Mouse (Mus musculus) adrenal gland, postnatal 36 days (tissue): Measurements from ENCODE around the gene D2hgdh. TPM values are rescaled to one million over a fixed set of nuclear protein-coding genes. Genes with fewer than 3 reads are reported as not detected.

ENCODE experiments used
- total RNA-seq, 2 experiments: library from RNA; stranded (reverse); gene quantifications; 2 replicates each; pipeline ENCODE4 v1.2.3; 2021

The D2hgdh gene
- total RNA-seq, 2 experiments from 2014 or later = 46.9 to 57.9 TPM

Other genes with a start within 250 kb of the D2hgdh start
- gene Stk25, start 166.2 kb upstream of the D2hgdh start, total RNA-seq = 100 to 1,000 TPM; 127 to 129 TPM
- 10 to 100 TPM; 10.9 to 13.1 TPM for gene Bok, start 139.2 kb upstream of the D2hgdh start, total RNA-seq
- 10 to 100 TPM; 82.3 to 86.2 TPM for gene Atg4b, start 73.4 kb upstream of the D2hgdh start, total RNA-seq
- gene Thap4, start 70.0 kb upstream of the D2hgdh start, total RNA-seq = 10 to 100 TPM; 45.4 to 57.4 TPM
- gene Dtymk, start 23.0 kb upstream of the D2hgdh start, total RNA-seq = 10 to 100 TPM; 63.7 to 70.9 TPM
- 10 to 100 TPM; 18.9 to 20.0 TPM for gene Ing5, start 20.9 kb upstream of the D2hgdh start, total RNA-seq
- not detected for gene Gal3st2, start 36.4 kb downstream of the D2hgdh start, total RNA-seq
- gene Gal3st2b, start 93.4 kb downstream of the D2hgdh start, total RNA-seq = under 1 TPM in 1 of 2 experiments, not detected in 1; 0.23 TPM
- under 1 TPM; 0.07 to 0.20 TPM for gene Gal3st2c, start 165.6 kb downstream of the D2hgdh start, total RNA-seq
- gene Neu4, start 195.5 kb downstream of the D2hgdh start, total RNA-seq = not detected
- gene Pdcd1, start 227.6 kb downstream of the D2hgdh start, total RNA-seq = under 1 TPM in 1 of 2 experiments, not detected in 1; 0.20 TPM